Mouse (Mus musculus): ENCODE measurements at regions not wholly inside any gene's neighbourhood (a gene's known extent, or its start where the extent isn't known, plus 50 kb on each side); places are given as distances from the start of the nearest gene placed in this dataset.

DNA sequence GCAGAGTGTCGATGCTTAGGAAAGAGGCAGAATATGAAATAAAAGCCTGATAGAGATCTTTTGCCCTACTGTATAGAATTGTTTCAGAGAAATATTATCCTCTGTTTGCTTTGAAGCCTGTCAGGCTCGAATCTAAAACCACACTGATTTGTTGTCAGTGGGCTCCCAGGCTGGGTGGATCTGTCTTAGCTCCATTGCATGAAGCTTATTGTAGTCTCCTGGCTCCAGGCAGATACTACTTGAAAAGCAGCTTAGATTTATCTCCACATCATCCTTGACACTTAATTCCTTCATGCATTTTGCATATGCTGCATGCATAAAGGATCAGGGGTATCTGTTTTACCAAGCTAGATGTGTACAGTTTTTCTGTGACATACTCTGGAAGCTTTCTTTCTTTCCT lies 297.4 kb downstream of the Fam198b start:
- TF ChIP-seq GATA4 (IDR thresholded peaks at IDR 0.05; ENCODE audit: insufficient replicate concordance, low read length) = no peak

GRCm38 (mm10) chr3:80187406-80187805 lies 303.1 kb downstream of the Fam198b start:
- TF ChIP-seq GATA4 (IDR thresholded peaks at IDR 0.05; ENCODE audit: insufficient replicate concordance, low read length) = no peak

DNA sequence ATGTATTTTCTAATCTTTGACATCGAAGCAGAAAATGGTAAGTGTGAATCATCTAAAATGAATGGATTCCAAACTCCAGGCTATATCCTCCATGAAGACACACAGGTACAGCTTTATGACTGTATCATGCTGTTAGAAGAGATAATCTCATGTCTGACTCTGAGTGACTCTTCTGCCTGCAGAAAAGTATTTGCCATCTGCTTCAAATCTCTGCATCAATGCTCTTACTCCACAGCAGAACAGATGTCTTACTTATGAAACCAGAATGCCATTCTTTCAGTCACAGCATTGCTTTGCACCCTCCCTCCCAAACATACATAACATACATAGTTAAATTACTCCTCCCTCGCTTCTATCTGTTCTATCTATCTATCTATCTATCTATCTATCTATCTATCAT lies 316.6 kb downstream of the Fam198b start:
- no peak for TF ChIP-seq GATA4 (IDR thresholded peaks at IDR 0.05; ENCODE audit: insufficient replicate concordance, low read length)

GRCm38 (mm10) chr3:80204821-80205220 lies 320.5 kb downstream of the Fam198b start:
- no peak for TF ChIP-seq GATA4 (IDR thresholded peaks at IDR 0.05; ENCODE audit: insufficient replicate concordance, low read length)

- TF ChIP-seq GATA4 (IDR thresholded peaks at IDR 0.05; ENCODE audit: insufficient replicate concordance, low read length) = no peak
These were observed 321.0 kb downstream of the Fam198b start for GRCm38 (mm10) chr3:80205351-80205750.

- no peak for TF ChIP-seq GATA4 (IDR thresholded peaks at IDR 0.05; ENCODE audit: insufficient replicate concordance, low read length)
These were observed 322.7 kb downstream of the Fam198b start for GRCm38 (mm10) chr3:80207022-80207421.

DNA sequence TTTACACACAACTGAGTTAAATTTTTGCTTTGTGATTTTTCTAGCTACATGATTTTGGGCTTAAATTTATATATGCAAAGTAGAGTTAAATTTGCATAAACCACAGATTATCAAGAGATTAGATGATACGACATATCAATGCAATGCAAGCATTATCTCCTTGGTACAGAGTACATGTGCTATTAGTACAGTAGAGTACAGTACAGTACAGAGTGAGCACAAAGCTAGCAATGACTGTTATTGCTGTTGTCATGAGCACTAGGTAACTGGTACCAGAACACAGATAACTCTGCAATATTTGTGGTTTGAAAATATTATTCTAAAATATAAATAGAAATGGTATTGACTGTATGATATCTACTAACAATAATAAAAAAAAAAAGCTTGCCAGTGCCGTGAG lies 323.7 kb downstream of the Fam198b start:
- no peak for TF ChIP-seq GATA4 (IDR thresholded peaks at IDR 0.05; ENCODE audit: insufficient replicate concordance, low read length)

- TF ChIP-seq GATA4 (IDR thresholded peaks at IDR 0.05; ENCODE audit: insufficient replicate concordance, low read length) = no peak
These were observed 325.3 kb downstream of the Fam198b start for GRCm38 (mm10) chr3:80209596-80209995.

- no peak for TF ChIP-seq GATA4 (IDR thresholded peaks at IDR 0.05; ENCODE audit: insufficient replicate concordance, low read length)
These were observed 327.2 kb downstream of the Fam198b start for GRCm38 (mm10) chr3:80211323-80212109.

GRCm38 (mm10) chr3:80248611-80249010 lies 364.3 kb downstream of the Fam198b start:
- TF ChIP-seq GATA4 (IDR thresholded peaks at IDR 0.05; ENCODE audit: insufficient replicate concordance, low read length) = no peak

DNA sequence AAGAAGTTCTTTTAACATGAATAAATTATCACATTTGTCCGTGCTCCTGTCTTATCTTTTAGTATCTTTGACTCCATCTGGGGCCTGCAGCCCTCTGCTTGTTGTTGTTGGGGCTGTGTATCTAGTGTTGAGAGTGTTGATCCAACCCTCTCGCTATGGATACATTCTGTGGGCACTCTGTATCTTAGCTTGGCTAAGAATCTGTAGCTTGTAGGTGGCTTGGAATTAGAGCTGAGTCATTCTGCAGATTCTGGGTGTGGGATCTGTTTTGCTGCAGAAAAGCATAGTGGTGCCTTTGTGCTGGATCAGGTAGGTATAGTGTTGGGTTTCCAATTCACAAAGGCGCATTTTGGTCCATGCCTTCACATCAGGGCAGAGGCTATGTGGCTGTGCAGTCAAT lies 365.6 kb downstream of the Fam198b start:
- TF ChIP-seq GATA4 (IDR thresholded peaks at IDR 0.05; ENCODE audit: insufficient replicate concordance, low read length) = no peak

DNA sequence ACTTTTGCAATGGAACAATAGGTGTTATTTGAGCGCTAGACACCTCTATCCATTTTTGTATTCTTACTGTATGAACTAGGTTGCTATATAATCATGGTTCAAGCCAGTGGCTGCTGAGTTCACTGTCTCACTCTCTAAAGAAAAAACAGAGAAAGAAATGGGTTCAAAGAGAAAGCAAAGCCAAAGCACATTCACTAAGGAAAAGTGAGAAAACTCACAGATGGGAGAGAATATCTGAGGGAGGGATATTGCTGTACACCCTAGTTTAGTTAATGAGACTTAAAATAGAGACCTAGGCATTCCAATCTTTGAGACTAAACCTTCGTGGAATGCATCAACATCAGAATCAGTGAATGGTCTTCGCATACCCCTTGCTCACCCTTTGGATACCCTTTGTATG lies 371.0 kb downstream of the Fam198b start:
- TF ChIP-seq GATA4 (IDR thresholded peaks at IDR 0.05; ENCODE audit: insufficient replicate concordance, low read length) = no peak

GRCm38 (mm10) chr3:80256383-80256782 lies 372.1 kb downstream of the Fam198b start:
- TF ChIP-seq GATA4 (IDR thresholded peaks at IDR 0.05; ENCODE audit: insufficient replicate concordance, low read length) = no peak

- no peak for TF ChIP-seq GATA4 (IDR thresholded peaks at IDR 0.05; ENCODE audit: insufficient replicate concordance, low read length)
These were observed 378.8 kb downstream of the Fam198b start for GRCm38 (mm10) chr3:80263095-80263494.

DNA sequence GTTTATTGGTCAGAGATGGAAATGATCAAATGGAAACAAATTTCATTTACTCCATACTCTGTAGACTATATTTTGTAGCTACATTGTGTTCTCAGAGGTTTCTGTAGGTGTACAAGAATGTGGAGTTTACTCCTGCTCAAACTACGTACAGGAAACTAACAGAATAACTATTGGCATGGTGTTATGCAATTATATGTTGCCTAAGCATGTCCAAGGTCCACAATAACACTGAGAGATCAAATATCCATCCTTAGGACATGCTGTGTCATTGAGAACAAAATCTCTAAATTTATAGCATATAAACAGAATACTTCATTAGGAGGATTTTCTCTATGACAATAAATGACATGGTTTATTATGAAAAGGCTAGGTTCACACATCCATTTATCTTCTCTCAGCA lies 400.3 kb downstream of the Fam198b start:
- TF ChIP-seq GATA4 (IDR thresholded peaks at IDR 0.05; ENCODE audit: insufficient replicate concordance, low read length) = no peak

DNA sequence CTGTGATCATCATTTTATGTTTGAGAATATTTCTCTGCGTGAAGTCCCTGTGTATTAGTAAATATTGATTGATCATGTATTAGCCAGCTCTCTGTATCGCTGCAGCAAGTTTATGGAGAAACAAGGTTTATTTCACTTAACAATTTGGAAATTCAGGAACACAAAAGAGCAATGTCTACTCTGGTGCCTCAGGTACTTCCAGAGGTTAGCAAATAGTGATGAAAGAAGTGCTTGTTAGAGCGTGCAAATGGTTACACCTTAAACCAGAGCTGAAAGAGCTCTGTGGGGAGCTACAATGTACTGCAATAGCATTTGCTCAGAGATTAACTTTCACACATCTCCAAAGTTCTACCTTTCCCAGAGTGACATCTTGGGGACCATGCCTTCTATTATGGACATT lies 400.9 kb downstream of the Fam198b start:
- TF ChIP-seq GATA4 (IDR thresholded peaks at IDR 0.05; ENCODE audit: insufficient replicate concordance, low read length) = no peak

- no peak for TF ChIP-seq GATA4 (IDR thresholded peaks at IDR 0.05; ENCODE audit: insufficient replicate concordance, low read length)
These were observed 409.2 kb downstream of the Fam198b start for GRCm38 (mm10) chr3:80293485-80293884.
